Mouse (Mus musculus): ENCODE measurements around the gene Cdc42bpg. TPM values are rescaled to one million over a fixed set of nuclear protein-coding genes. Genes with fewer than 3 reads are reported as not detected.

Gene Cdc42bpg
- polyA plus RNA-seq, 1 experiment: not detected

- TF ChIP-seq CTCF (IDR thresholded peaks at IDR 0.05; ENCODE audit: insufficient read depth, low read depth, low read length) (no peak), POLR2A (IDR thresholded peaks at IDR 0.05; ENCODE audit: insufficient read depth, low read depth, low read length) (no peak)
- Histone ChIP-seq H3K4me1 (ENCODE audit: control insufficient read depth, insufficient read depth, low read length) (peaks cover 5% of the 10 kb centered on the region), H3K4me3 (ENCODE audit: insufficient read depth, low read depth, low read length) (no peak overlapping the region), H3K27ac (ENCODE audit: insufficient read depth, low read depth, low read length) (no peak overlapping the region)
- WGBS: 69% methylated on average over 11 of the region's 11 CpGs
These were observed 38.7 kb upstream of the Cdc42bpg start for GRCm38 (mm10) chr19:6267306-6268169.

DNA sequence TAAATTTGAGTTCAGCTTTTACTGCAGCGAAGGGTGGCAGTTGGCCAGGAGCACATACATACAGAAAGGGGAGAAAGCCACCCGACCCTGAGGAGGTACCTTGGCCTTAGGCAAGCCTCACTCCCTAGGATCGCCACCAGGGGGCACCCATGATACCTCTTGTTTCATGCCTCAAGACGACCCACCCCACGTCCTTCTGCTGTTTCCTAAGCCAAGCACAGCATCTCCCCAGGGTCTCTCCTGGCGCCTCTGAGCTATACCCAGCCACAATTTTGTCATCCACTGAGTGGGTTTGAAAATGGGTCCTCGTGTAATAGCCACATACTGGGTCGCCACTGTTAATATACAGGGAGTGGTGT is 38.1 kb upstream of the Cdc42bpg start:
- H3K4me3 ChIP-seq (ENCODE audit: insufficient read depth, low read depth, low read length): no peak overlapping the region
- no peak overlapping the region for H3K27ac ChIP-seq (ENCODE audit: insufficient read depth, low read depth, low read length)
- 14% methylated on average over 8 of the region's 8 CpGs for WGBS
- peaks cover 5% of the 10 kb centered on the region for H3K4me1 ChIP-seq (ENCODE audit: control insufficient read depth, insufficient read depth, low read length)
- TF ChIP-seq CTCF (IDR thresholded peaks at IDR 0.05; ENCODE audit: insufficient read depth, low read depth, low read length) (peak; percentile 88), POLR2A (IDR thresholded peaks at IDR 0.05; ENCODE audit: insufficient read depth, low read depth, low read length) (no peak)

- TF ChIP-seq CTCF (IDR thresholded peaks at IDR 0.05; ENCODE audit: insufficient read depth, low read depth, low read length): no peak
- no peak for TF ChIP-seq POLR2A (IDR thresholded peaks at IDR 0.05; ENCODE audit: insufficient read depth, low read depth, low read length)
- H3K4me1 ChIP-seq (ENCODE audit: control insufficient read depth, insufficient read depth, low read length): peaks cover 5% of the 10 kb centered on the region
These were observed 37.6 kb upstream of the Cdc42bpg start for GRCm38 (mm10) chr19:6268670-6269132.

GRCm38 (mm10) chr19:6269798-6270475 is 36.3 kb upstream of the Cdc42bpg start:
- WGBS: 92% methylated on average over 8 of the region's 8 CpGs
- H3K4me3 ChIP-seq (ENCODE audit: insufficient read depth, low read depth, low read length): no peak overlapping the region
- no peaks in the 10 kb centered on the region for H3K4me1 ChIP-seq (ENCODE audit: control insufficient read depth, insufficient read depth, low read length)
- no peak for TF ChIP-seq POLR2A (IDR thresholded peaks at IDR 0.05; ENCODE audit: insufficient read depth, low read depth, low read length)
- TF ChIP-seq CTCF (IDR thresholded peaks at IDR 0.05; ENCODE audit: insufficient read depth, low read depth, low read length): no peak
- no peak overlapping the region for H3K27ac ChIP-seq (ENCODE audit: insufficient read depth, low read depth, low read length)

More at GRCm38 (mm10) chr19:6268670-6269132, 37.6 kb upstream of the Cdc42bpg start:
- H3K4me3 ChIP-seq (ENCODE audit: insufficient read depth, low read depth, low read length): no peak overlapping the region
- no peak overlapping the region for H3K27ac ChIP-seq (ENCODE audit: insufficient read depth, low read depth, low read length)
- WGBS: 83% methylated on average over 7 of the region's 7 CpGs

- H3K27ac ChIP-seq (ENCODE audit: insufficient read depth, low read depth, low read length): no peak overlapping the region
- TF ChIP-seq POLR2A (IDR thresholded peaks at IDR 0.05; ENCODE audit: insufficient read depth, low read depth, low read length) (no peak), CTCF (IDR thresholded peaks at IDR 0.05; ENCODE audit: insufficient read depth, low read depth, low read length) (no peak)
- no peak overlapping the region for H3K4me3 ChIP-seq (ENCODE audit: insufficient read depth, low read depth, low read length)
- 73% methylated on average over 9 of the region's 9 CpGs for WGBS
- H3K4me1 ChIP-seq (ENCODE audit: control insufficient read depth, insufficient read depth, low read length): no peaks in the 10 kb centered on the region
These were observed 35.6 kb upstream of the Cdc42bpg start for GRCm38 (mm10) chr19:6270661-6271060.

DNA sequence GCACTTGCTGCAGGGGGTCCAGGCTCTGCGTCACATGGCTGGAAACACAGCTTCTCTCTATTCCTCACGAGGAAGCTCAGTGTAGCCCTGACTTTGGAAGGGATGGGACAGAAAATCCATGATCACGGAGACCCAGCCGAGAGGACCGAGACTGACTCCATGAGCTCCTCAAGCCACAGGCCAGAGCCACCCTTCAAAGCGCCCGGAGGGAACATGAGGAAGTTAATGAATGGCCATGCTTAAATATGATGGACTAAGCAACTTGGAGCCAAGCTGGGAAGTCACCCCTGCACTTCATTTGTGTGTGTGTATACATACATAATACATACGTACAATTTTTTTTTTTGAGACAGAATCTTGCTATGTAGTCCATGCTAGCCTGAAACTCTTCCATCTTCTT is 35.0 kb upstream of the Cdc42bpg start:
- TF ChIP-seq CTCF (IDR thresholded peaks at IDR 0.05; ENCODE audit: insufficient read depth, low read depth, low read length): no peak
- no peak for TF ChIP-seq POLR2A (IDR thresholded peaks at IDR 0.05; ENCODE audit: insufficient read depth, low read depth, low read length)
- Histone ChIP-seq H3K27ac (ENCODE audit: insufficient read depth, low read depth, low read length) (no peak overlapping the region), H3K4me1 (ENCODE audit: control insufficient read depth, insufficient read depth, low read length) (peaks cover 2% of the 10 kb centered on the region; the same call in 1 of the 2 replicates), H3K4me3 (ENCODE audit: insufficient read depth, low read depth, low read length) (no peak overlapping the region)
- 58% methylated on average over 8 of the region's 8 CpGs for WGBS

DNA sequence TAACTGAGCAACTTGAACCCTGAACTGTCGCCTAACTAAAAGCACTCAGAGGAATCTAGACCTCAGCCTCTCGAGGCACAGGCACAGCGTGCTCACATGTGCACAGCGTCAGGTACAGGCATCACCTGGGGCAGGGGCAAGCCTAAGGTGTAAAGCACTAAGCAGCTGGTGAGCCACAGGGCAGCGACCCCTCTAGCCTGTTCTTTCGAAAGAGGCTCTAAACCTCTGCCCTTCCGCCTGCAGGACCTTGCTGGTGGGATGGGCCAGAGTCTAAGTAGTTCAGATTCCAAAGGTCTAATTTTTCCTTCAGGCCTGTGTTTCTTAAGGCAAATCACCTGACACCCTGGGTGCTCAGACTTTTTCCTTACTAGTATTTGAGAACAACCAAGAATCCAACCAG is 34.2 kb upstream of the Cdc42bpg start:
- WGBS: 83% methylated on average over 7 of the region's 7 CpGs
- Histone ChIP-seq H3K4me1 (ENCODE audit: control insufficient read depth, insufficient read depth, low read length) (peaks cover 4% of the 10 kb centered on the region; the same call in 1 of the 2 replicates), H3K27ac (ENCODE audit: insufficient read depth, low read depth, low read length) (no peak overlapping the region), H3K4me3 (ENCODE audit: insufficient read depth, low read depth, low read length) (no peak overlapping the region)
- TF ChIP-seq POLR2A (IDR thresholded peaks at IDR 0.05; ENCODE audit: insufficient read depth, low read depth, low read length) (no peak), CTCF (IDR thresholded peaks at IDR 0.05; ENCODE audit: insufficient read depth, low read depth, low read length) (no peak)

GRCm38 (mm10) chr19:6272738-6273137 is 33.5 kb upstream of the Cdc42bpg start:
- Histone ChIP-seq H3K4me3 (ENCODE audit: insufficient read depth, low read depth, low read length) (no peak overlapping the region), H3K27ac (ENCODE audit: insufficient read depth, low read depth, low read length) (no peak overlapping the region), H3K4me1 (ENCODE audit: control insufficient read depth, insufficient read depth, low read length) (peaks cover 7% of the 10 kb centered on the region)
- TF ChIP-seq CTCF (IDR thresholded peaks at IDR 0.05; ENCODE audit: insufficient read depth, low read depth, low read length) (no peak), POLR2A (IDR thresholded peaks at IDR 0.05; ENCODE audit: insufficient read depth, low read depth, low read length) (no peak)
- 64% methylated on average over 4 of the region's 4 CpGs for WGBS

- TF ChIP-seq POLR2A (IDR thresholded peaks at IDR 0.05; ENCODE audit: insufficient read depth, low read depth, low read length) (no peak), CTCF (IDR thresholded peaks at IDR 0.05; ENCODE audit: insufficient read depth, low read depth, low read length) (no peak)
- no peak overlapping the region for H3K27ac ChIP-seq (ENCODE audit: insufficient read depth, low read depth, low read length)
- peaks cover 15% of the 10 kb centered on the region for H3K4me1 ChIP-seq (ENCODE audit: control insufficient read depth, insufficient read depth, low read length)
- WGBS: 86% methylated on average over 4 of the region's 4 CpGs
- H3K4me3 ChIP-seq (ENCODE audit: insufficient read depth, low read depth, low read length): no peak overlapping the region
These were observed 32.7 kb upstream of the Cdc42bpg start for GRCm38 (mm10) chr19:6273592-6273991.
